Mouse (Mus musculus) G1E (cell line): ENCODE measurements around the gene A3galt2.

Source experiments
- CTCF ChIP-seq: IDR thresholded peaks from 2 replicates; pipeline ENCODE4 v1.5.1; 2012; ENCODE audit warnings: low read depth, low read length, inconsistent platforms, mixed read lengths
- GATA1 ChIP-seq: IDR thresholded peaks from 2 replicates; pipeline ENCODE4 v1.6.1; 2012; ENCODE audit warnings: borderline replicate concordance, low read length, inconsistent platforms, mixed read lengths
- POLR2AphosphoS5 ChIP-seq: IDR thresholded peaks from 2 replicates; pipeline ENCODE4 v1.6.1; 2012; ENCODE audit warnings: low read depth, low read length, inconsistent platforms; ENCODE audit not compliant: insufficient replicate concordance

GRCm38 (mm10) chr4:128774467-128774866 lies 19.3 kb downstream of the A3galt2 start:
- TF ChIP-seq CTCF (peak; percentile 59), POLR2AphosphoS5 (no peak), GATA1 (no peak)
